Mouse (Mus musculus) cerebellum, postnatal 25 days (tissue): ENCODE results near the gene Rhox4a.
"Not testable (repeated sequence)": the region's sequence is repeated elsewhere in the genome, so short reads cannot be mapped to it uniquely, and the experiment has no call there.

Source experiments
- DNase-seq, 2 experiments: peaks; one replicate each; pipeline ENCODE4 v3.0.0; 2021; ENCODE audit warnings: mixed read lengths in 2 of 2

Rhox4a gene

GRCm38 (mm10) chrX:37265038-37265437, at the start of gene Rhox4a:
Rhox4a (plus strand) TSS chrX:37265338.
- not testable (repeated sequence) for DNase-seq

GRCm38 (mm10) chrX:37222158-37222557, 43.0 kb upstream of the Rhox4a start, which contains the start of gene Rhox1:
Rhox1 (minus strand) TSS chrX:37222258.
- DNase-seq, result not testable (repeated sequence)

DNA sequence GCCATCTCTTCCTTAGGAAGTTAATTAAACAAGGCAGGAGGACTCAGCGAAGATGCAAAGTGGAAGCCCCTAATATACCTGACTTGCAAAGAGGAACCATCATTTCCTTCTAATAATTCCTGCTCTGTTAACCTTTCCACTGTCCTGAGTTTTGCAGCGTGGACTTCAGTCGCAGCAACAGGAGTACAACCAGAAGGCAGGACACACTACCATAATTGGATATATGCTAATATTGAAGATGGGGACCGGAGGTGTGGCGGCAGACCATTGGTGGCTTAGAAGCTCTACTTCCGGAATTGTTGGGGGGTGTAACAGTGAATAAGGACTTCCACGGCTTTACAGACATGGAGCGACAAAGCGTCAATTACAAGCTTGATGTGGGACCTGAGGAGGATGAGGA, 20.5 kb upstream of the Rhox4a start, which contains the start of gene Rhox2a:
Rhox2a (plus strand) TSS at position 301 of the 400 bp plus-strand sequence.
- DNase-seq, result not testable (repeated sequence)

- not testable (repeated sequence) for DNase-seq
Measured at GRCm38 (mm10) chrX:37249619-37250018, 15.5 kb upstream of the Rhox4a start, which contains the start of gene Rhox3a. Rhox3a (plus strand) TSS chrX:37249919.
